Mouse (Mus musculus): ENCODE measurements around the gene Gal3st4.

GRCm38 (mm10) chr5:138262582-138263240, 9.9 kb downstream of the Gal3st4 start:
- no peak for TF ChIP-seq POLR2A (IDR thresholded peaks at IDR 0.05; ENCODE audit: insufficient read depth, low read depth, low read length)
- no peak for TF ChIP-seq CTCF (IDR thresholded peaks at IDR 0.05)
- no peak for TF ChIP-seq EP300 (IDR thresholded peaks at IDR 0.05; ENCODE audit: insufficient read depth, low read depth, low read length)
